Mouse (Mus musculus): ENCODE data around the gene Rbbp4. TPM values are rescaled to one million over a fixed set of nuclear protein-coding genes. Genes with fewer than 3 reads are reported as not detected.

Gene Rbbp4
- 17.5 and 21.9 TPM in 2 replicates for polyA plus RNA-seq (2012; ENCODE audit: low replicate concordance)

DNA sequence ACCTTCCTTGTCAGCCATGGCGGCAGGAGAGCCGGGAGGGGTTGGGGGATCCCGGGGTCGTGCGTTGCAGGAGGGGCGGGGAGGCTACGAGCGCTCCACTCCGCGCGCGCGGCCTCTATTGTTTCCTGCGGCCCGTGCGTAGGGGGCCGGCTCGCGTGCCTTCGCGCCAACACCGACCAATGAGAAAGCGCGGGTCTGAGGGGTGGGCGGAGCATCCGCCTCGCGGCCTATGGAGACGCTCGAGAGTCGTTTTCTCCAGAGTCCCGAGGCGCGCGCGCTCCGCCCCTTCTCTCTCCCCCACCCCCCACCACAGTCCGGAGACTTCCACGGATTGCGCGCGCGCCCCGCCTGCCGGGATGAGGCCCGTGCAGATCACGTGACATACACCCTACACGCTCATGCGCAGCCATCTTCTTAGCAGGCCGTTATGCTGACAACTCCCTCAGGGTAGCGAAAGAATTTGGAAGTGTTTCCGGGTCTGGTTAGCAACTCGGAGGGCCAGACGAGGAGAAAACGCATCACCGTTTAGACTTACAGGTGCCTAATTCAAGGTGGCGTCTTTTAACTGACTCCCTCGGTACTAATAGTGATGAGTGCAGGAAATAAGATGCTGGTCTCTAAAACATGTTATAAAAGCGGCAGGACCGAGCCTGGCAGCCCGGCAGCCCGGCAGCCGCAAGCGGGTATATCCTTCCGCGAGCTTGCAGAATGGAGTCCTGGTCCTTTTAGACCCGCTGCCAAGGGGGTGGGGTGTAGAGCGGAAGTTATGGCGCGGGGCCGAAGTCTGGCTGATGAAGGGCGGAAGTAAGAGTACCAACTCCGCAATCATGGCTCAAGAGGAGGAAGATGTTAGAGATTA is at the start of gene Rbbp4, which contains the start of gene Zbtb8os:
Rbbp4 (minus strand) TSS at position 155 of the 859 bp plus-strand sequence.
Zbtb8os (plus strand) TSS at position 480 of the 859 bp plus-strand sequence.

DNA sequence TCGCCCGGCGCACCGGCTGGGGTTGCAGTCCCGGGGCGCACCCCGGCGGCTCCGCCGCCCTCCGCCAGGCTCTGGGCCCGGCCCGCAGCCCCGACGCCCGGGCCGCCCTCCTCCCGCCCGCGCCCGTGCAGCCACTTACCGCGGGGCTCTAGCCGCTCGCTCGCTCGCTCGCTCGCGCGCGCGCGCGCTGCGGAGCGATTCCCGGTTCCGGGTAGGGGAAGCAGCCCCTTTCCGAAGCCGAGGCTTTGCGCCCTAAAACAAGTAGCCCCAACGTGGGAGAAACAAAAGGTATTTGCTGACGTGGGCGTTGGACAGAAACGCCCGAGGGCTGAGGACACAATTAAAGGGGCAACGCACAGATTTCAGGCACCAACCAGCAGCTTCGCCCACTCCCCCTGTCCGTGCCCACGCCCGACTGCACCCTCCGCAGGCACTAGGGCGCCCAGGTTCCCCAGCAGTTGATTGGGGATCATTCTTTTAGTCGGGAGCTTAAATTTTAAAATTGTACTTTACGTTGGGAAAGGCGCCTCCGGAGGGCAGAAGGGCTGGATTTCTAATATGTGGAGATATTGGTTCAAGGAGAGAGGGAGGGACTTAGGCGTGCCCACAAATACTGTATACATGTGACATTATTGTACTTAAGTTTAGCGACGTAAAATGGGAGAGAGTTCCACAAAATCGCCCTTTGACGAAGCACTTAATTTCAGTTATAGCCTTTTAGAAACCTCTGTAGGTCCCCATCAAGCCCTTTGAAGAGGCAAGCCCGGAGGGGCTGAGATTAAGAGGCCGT is 42.6 kb upstream of the Rbbp4 start, which contains the start of gene Zbtb8a:
Zbtb8a (minus strand) TSS at position 516 of the 790 bp plus-strand sequence.

DNA sequence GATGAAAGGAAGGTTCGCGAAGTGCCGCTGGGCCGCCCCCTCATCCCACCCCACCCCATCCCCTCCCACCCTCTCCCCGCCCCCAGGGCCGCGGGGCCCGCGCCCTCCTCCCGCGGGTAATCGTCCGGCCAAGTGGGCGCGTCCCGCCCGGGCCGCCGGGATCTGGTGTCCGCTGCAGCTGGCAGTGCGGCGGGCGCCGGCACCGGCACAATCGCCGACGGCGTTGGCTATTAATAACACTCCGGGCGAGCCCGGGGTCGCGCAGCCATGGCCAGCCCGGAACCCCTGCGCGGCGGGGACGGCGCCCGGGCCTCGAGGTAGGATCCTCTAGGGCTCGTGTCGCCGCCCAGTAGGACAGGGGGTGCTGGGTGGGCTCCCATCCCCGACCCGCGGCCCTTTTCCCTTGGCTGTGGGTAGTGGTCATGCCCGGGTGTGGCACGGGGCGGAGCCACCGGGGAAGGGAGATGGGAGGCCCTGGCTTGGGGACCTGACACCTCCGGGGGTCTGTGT is 47.6 kb downstream of the Rbbp4 start, which contains the start of gene Sync:
Sync (plus strand) TSS at position 146 of the 510 bp plus-strand sequence.

DNA sequence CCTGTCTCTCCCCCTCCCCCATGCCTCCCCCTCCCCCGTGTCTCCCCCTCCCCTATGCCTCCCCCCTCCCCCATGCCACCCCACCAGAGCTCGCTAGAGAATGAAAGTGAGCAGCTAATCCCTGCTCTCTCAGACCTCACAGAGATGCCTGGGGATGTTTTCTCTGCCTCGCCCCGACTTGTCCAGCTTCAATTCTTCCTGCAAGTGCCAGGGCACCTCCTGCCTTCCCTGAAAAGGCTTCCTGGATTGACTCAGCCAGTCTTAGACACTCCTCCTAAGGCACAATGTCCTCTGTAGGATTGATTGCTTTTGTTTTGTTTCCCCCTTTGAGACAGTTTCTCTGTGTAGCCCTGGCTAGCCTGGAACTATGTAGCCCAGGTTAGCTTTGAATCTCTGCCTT is 74.0 kb downstream of the Rbbp4 start, which contains the start of gene C77080:
C77080 (minus strand) TSS at position 209 of the 400 bp plus-strand sequence.

Other genes with a start within 250 kb of the Rbbp4 start
- gene Tmem54, start 229.8 kb downstream of the Rbbp4 start, polyA plus RNA-seq (2012; ENCODE audit: low replicate concordance), result not detected in 2 replicates
- gene Hpca, start 213.3 kb downstream of the Rbbp4 start, polyA plus RNA-seq (2012; ENCODE audit: low replicate concordance), result 0.29 TPM in 1 of 2 replicates, not detected in the other
- 0.10 and 0.16 TPM in 2 replicates for gene Fndc5, start 198.4 kb downstream of the Rbbp4 start, polyA plus RNA-seq (2012; ENCODE audit: low replicate concordance)
- gene S100pbp, start 145.6 kb downstream of the Rbbp4 start, polyA plus RNA-seq (2012; ENCODE audit: low replicate concordance), result 2.2 and 3.1 TPM in 2 replicates
- 14.7 and 19.7 TPM in 2 replicates for gene Yars, start 145.6 kb downstream of the Rbbp4 start, polyA plus RNA-seq (2012; ENCODE audit: low replicate concordance)
- 12.3 and 25.0 TPM in 2 replicates for gene C77080, start 74.0 kb downstream of the Rbbp4 start, polyA plus RNA-seq (2012; ENCODE audit: low replicate concordance)
- not detected in 2 replicates for gene Sync, start 47.8 kb downstream of the Rbbp4 start, polyA plus RNA-seq (2012; ENCODE audit: low replicate concordance)
- 1.3 and 1.9 TPM in 2 replicates for gene Zbtb8os, start 325 bp upstream of the Rbbp4 start, polyA plus RNA-seq (2012; ENCODE audit: low replicate concordance)
- gene Zbtb8a, start 42.7 kb upstream of the Rbbp4 start, polyA plus RNA-seq (2012; ENCODE audit: low replicate concordance), result 1.1 and 2.3 TPM in 2 replicates
- not detected in 2 replicates for gene Zbtb8b, start 105.5 kb upstream of the Rbbp4 start, polyA plus RNA-seq (2012; ENCODE audit: low replicate concordance)
- gene Bsdc1, start 126.2 kb upstream of the Rbbp4 start, polyA plus RNA-seq (2012; ENCODE audit: low replicate concordance), result 37.4 and 50.9 TPM in 2 replicates
- not detected in 2 replicates for gene Tssk3, start 155.7 kb upstream of the Rbbp4 start, polyA plus RNA-seq (2012; ENCODE audit: low replicate concordance)
- 4.0 and 17.3 TPM in 2 replicates for gene Fam229a, start 155.8 kb upstream of the Rbbp4 start, polyA plus RNA-seq (2012; ENCODE audit: low replicate concordance)
- 28.8 and 91.9 TPM in 2 replicates for gene Marcksl1, start 178.2 kb upstream of the Rbbp4 start, polyA plus RNA-seq (2012; ENCODE audit: low replicate concordance)
- 26.0 and 75.3 TPM in 2 replicates for gene Hdac1, start 207.3 kb upstream of the Rbbp4 start, polyA plus RNA-seq (2012; ENCODE audit: low replicate concordance)
- gene Lck, start 238.3 kb upstream of the Rbbp4 start, polyA plus RNA-seq (2012; ENCODE audit: low replicate concordance), result 13.3 and 17.6 TPM in 2 replicates
- gene Fam167b, start 243.2 kb upstream of the Rbbp4 start, polyA plus RNA-seq (2012; ENCODE audit: low replicate concordance), result 1.8 and 2.0 TPM in 2 replicates

Measured in leukemia stem cell, adult 10-12 weeks (primary cell).